Mouse (Mus musculus) midbrain, embryonic 10.5 days (tissue): ENCODE measurements around the gene Nol4l. TPM values are rescaled to one million over a fixed set of nuclear protein-coding genes. Genes with fewer than 3 reads are reported as not detected.

Experiments used
- DNase-seq: peaks from one replicate; pipeline ENCODE4 v3.0.0-alpha.2; 2017; ENCODE audit warnings: low spot score
- H3K27ac ChIP-seq: fragments of 300-500 bp; sonication (generic); replicated peaks from 2 replicates; pipeline ENCODE4 v1.5.1; 2016; ENCODE audit warnings: mild to moderate bottlenecking
- H3K27me3 ChIP-seq: fragments of 300-500 bp; sonication (generic); 2 replicates; pipeline ENCODE4 v1.6.1; 2016; ENCODE audit warnings: low read depth, mild to moderate bottlenecking; ENCODE audit not compliant: poor library complexity, severe bottlenecking
- H3K36me3 ChIP-seq: fragments of 300-500 bp; sonication (generic); 2 replicates; pipeline ENCODE4 v1.6.1; 2016; ENCODE audit warnings: mild to moderate bottlenecking, moderate library complexity
- H3K4me1 ChIP-seq: fragments of 300-500 bp; sonication (generic); 2 replicates; pipeline ENCODE4 v1.6.1; 2016
- H3K4me3 ChIP-seq: fragments of 300-500 bp; sonication (generic); 2 replicates; pipeline ENCODE4 v1.5.1; 2016; ENCODE audit warnings: mild to moderate bottlenecking, moderate library complexity
- H3K9me3 ChIP-seq: fragments of 300-500 bp; sonication (generic); replicated peaks from 2 replicates; pipeline ENCODE4 v1.6.1; 2016; ENCODE audit warnings: mild to moderate bottlenecking
- WGBS: fragments of 180-500 bp; shearing (Covaris S2); methylation state at CpG from one replicate; pipeline ENCODE4 v1.1.7; 2016; 5-methylcytosine and 5-hydroxymethylcytosine counted together
- polyA plus RNA-seq: library from polyadenylated mRNA; unstranded; fragments of >200 nt; fragmentation: Nextera tagmentation; extraction: Ambion mirVana; gene quantifications from 2 replicates; pipeline ENCODE4 v1.2.1, GENCODE M21; 2016

Gene Nol4l
- polyA plus RNA-seq, 1 experiment from 2014 or later: 12.8 TPM

DNA sequence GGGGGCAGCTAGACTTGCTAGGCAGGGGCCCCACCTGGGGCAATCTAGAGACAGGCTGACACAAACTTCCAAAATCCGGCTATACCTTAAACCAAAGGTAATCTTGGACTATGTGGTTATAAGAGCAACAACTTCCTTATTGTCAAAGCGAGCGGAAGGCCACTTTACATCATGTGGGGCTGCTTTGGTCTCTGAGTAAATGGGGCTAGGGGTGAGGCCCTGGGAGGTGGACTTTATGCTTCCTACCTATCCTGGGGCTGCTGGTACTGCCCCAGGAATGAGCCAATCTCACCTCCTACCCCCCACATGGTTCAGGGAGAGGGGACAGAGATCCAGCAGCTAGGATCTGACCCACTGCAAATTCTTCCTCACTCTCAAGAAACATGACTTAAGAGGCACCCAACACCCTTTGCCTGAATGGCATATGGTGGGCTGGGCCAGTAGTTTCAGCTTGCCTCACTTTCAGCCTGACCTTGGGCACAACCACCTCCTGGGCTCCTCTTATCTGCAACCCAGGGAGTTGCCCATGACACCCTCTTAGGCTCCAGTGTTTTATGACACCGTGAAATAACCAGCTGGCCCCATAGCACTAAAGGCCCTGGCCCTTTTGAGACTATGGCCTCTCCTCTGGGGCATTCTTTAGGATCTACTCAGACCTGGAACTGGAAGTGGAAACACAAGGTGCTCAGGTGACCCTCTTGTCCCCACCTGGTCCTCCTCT, 104.5 kb downstream of the Nol4l start:
- H3K9me3 ChIP-seq: no peaks in the 10 kb centered on the region
- H3K27ac ChIP-seq: peak overlapping the region; percentile 87
- 89% methylated on average over 4 of the region's 4 CpGs for WGBS
- H3K4me3 ChIP-seq: 0 out of 2 replicates have a peak overlapping the region, but pooled peaks have one; percentile 24
- peaks cover 83% of the 10 kb centered on the region for H3K4me1 ChIP-seq
- H3K27me3 ChIP-seq: no peaks in the 10 kb centered on the region
- H3K36me3 ChIP-seq: peaks cover 46% of the 10 kb centered on the region
- no peak for DNase-seq

DNA sequence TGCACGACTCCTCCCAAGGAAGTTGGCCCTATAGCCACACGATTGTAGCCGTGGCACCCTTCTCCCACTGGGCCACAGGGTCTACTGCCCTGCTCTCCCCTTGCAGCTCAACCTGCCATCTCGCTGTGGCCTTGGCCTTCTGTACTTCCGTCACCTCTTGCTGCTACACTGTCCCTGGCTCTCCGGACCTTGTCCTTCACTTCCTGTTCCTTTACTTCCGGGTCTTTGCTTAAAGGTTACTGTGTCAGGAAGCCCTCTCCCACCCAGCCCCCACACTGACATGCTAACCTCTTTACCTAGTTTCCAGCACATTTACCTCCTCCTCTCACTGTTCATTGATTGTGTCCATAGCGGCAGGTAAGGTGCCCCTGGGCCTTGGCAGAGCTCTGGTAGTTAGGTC, 105.2 kb downstream of the Nol4l start:
- H3K4me3 ChIP-seq: no peak overlapping the region
- H3K9me3 ChIP-seq: no peaks in the 10 kb centered on the region
- peaks cover 83% of the 10 kb centered on the region for H3K4me1 ChIP-seq
- H3K27ac ChIP-seq: peak overlapping the region; percentile 87; the same call in 1 of the 2 replicates
- H3K27me3 ChIP-seq: no peaks in the 10 kb centered on the region
- 85% methylated on average over 8 of the region's 8 CpGs for WGBS
- peaks cover 47% of the 10 kb centered on the region for H3K36me3 ChIP-seq
- no peak for DNase-seq

GRCm38 (mm10) chr2:153423113-153423512, 106.7 kb downstream of the Nol4l start:
- peaks cover 75% of the 10 kb centered on the region for H3K4me1 ChIP-seq
- no peaks in the 10 kb centered on the region for H3K27me3 ChIP-seq
- H3K36me3 ChIP-seq: peaks cover 47% of the 10 kb centered on the region
- WGBS: 92% methylated on average over 3 of the region's 3 CpGs
- H3K9me3 ChIP-seq: no peaks in the 10 kb centered on the region
- no peak overlapping the region for H3K4me3 ChIP-seq
- H3K27ac ChIP-seq: peak overlapping the region; percentile 63
- no peak for DNase-seq

- peak; percentile 62 for DNase-seq
- 15% methylated on average over 5 of the region's 5 CpGs for whole genome bisulfite sequencing
- Histone ChIP-seq H3K27me3 (no peaks in the 10 kb centered on the region), H3K27ac (peak overlapping the region; percentile 63; the same call in 1 of the 2 replicates), H3K9me3 (no peaks in the 10 kb centered on the region), H3K4me3 (no peak overlapping the region), H3K36me3 (peaks cover 55% of the 10 kb centered on the region), H3K4me1 (peaks cover 65% of the 10 kb centered on the region)
Observed at GRCm38 (mm10) chr2:153422051-153422450, 107.7 kb downstream of the Nol4l start.

- Histone ChIP-seq H3K9me3 (no peaks in the 10 kb centered on the region), H3K27me3 (no peaks in the 10 kb centered on the region), H3K4me3 (no peak overlapping the region), H3K36me3 (peaks cover 63% of the 10 kb centered on the region), H3K27ac (no peak overlapping the region), H3K4me1 (peaks cover 57% of the 10 kb centered on the region)
- DNase-seq: no peak
Observed at GRCm38 (mm10) chr2:153421233-153421632, 108.5 kb downstream of the Nol4l start.

- H3K36me3 ChIP-seq: peaks cover 74% of the 10 kb centered on the region
- WGBS: 88% methylated on average over 1 of the region's 1 CpGs
- H3K9me3 ChIP-seq: no peaks in the 10 kb centered on the region
- H3K4me3 ChIP-seq: no peak overlapping the region
- no peak for DNase-seq
- peaks cover 29% of the 10 kb centered on the region for H3K4me1 ChIP-seq
- no peaks in the 10 kb centered on the region for H3K27me3 ChIP-seq
- no peak overlapping the region for H3K27ac ChIP-seq
Observed at GRCm38 (mm10) chr2:153418381-153418780, 111.4 kb downstream of the Nol4l start.

- peaks cover 79% of the 10 kb centered on the region for H3K36me3 ChIP-seq
- H3K27ac ChIP-seq: no peak overlapping the region
- no peak for DNase-seq
- H3K4me3 ChIP-seq: no peak overlapping the region
- WGBS: 95% methylated on average over 12 of the region's 12 CpGs
- H3K9me3 ChIP-seq: no peaks in the 10 kb centered on the region
- H3K27me3 ChIP-seq: no peaks in the 10 kb centered on the region
- H3K4me1 ChIP-seq: peaks cover 23% of the 10 kb centered on the region
Observed at GRCm38 (mm10) chr2:153417841-153418240, 111.9 kb downstream of the Nol4l start.

DNA sequence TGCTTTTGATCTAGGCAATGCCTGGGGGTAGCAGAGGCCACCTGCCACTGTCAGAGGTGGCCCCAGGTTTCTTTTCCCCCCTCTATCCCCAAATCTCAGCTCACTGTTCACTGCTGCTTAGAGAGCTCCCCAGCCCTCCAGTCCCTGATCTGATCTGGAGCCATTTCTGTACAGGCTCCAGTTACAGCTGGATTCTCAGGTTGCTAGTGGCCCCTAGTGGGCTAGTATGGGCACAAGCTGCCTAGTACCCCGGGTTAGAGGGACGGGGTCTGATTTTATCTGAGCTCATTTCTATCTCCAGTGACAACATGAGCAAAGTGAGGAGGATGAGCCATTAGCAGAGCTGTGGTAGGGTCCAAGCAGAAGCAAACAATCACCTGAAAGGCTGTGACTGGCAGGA, 115.2 kb downstream of the Nol4l start:
- Histone ChIP-seq H3K4me3 (no peak overlapping the region), H3K27ac (no peak overlapping the region), H3K27me3 (no peaks in the 10 kb centered on the region), H3K9me3 (no peaks in the 10 kb centered on the region), H3K36me3 (peaks cover 99% of the 10 kb centered on the region), H3K4me1 (peaks cover 8% of the 10 kb centered on the region; the same call in 1 of the 2 replicates)
- WGBS: 62% methylated on average over 2 of the region's 2 CpGs
- peak; percentile 36 for DNase-seq

- Histone ChIP-seq H3K27ac (no peak overlapping the region), H3K36me3 (peaks cover 94% of the 10 kb centered on the region), H3K9me3 (no peaks in the 10 kb centered on the region), H3K4me3 (no peak overlapping the region), H3K27me3 (no peaks in the 10 kb centered on the region), H3K4me1 (peaks cover 4% of the 10 kb centered on the region; the same call in 1 of the 2 replicates)
- no peak for DNase-seq
- WGBS: 71% methylated on average over 6 of the region's 6 CpGs
Observed at GRCm38 (mm10) chr2:153412563-153412962, 117.2 kb downstream of the Nol4l start.

GRCm38 (mm10) chr2:153411557-153411956, 118.2 kb downstream of the Nol4l start:
- H3K4me3 ChIP-seq: no peak overlapping the region
- peaks cover 91% of the 10 kb centered on the region for H3K36me3 ChIP-seq
- 75% methylated on average over 9 of the region's 9 CpGs for WGBS
- no peaks in the 10 kb centered on the region for H3K27me3 ChIP-seq
- no peaks in the 10 kb centered on the region for H3K9me3 ChIP-seq
- H3K27ac ChIP-seq: no peak overlapping the region; the same call in 1 of the 2 replicates
- peaks cover 4% of the 10 kb centered on the region; the same call in 1 of the 2 replicates for H3K4me1 ChIP-seq
- DNase-seq: no peak

GRCm38 (mm10) chr2:153408971-153409370, 120.8 kb downstream of the Nol4l start:
- DNase-seq: no peak
- no peaks in the 10 kb centered on the region for H3K27me3 ChIP-seq
- 85% methylated on average over 3 of the region's 3 CpGs for WGBS
- no peaks in the 10 kb centered on the region for H3K9me3 ChIP-seq
- peaks cover 84% of the 10 kb centered on the region for H3K36me3 ChIP-seq
- H3K4me1 ChIP-seq: peaks cover 4% of the 10 kb centered on the region; the same call in 1 of the 2 replicates
- no peak overlapping the region for H3K4me3 ChIP-seq
- no peak overlapping the region for H3K27ac ChIP-seq

DNA sequence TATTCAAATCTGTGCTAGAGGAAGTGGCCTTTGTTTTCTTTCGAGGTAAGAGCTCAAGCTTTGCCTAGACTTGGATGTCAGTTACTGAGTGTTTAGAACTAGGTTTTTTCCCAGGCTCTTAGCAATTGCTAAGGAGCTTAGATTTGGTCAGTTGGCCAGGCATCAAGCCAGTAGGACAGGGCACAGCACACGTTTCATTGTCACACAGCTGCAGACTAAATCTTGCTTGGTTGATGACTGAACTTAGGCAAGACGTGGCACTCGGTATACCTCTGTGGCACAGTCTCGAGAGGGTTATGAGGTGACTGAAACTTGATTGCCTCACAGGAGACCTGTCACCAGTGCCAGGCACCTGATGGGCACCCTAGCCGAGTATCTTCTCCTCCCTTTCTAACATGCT, 122.9 kb downstream of the Nol4l start:
- peaks cover 76% of the 10 kb centered on the region for H3K36me3 ChIP-seq

DNA sequence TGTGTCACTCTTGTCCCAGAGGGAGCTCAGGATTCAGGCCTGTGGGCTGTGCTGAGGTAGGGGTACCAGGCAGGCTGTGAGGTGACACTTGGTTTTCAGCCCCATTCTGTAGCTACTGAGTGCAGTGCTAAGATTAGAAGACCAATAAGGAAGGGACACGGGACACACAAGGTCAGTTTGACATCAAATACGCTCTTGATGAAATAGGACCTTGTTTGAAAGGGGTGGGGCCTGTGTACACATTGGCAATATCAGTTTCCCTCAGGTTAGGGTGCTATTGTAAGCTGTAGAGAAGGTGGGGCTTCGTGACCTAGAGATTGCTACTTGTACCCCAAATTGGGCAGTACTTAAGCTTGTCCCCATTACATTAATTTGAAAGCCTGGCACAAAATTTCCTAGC, 124.9 kb downstream of the Nol4l start:
- Histone ChIP-seq H3K36me3 (peaks cover 76% of the 10 kb centered on the region), H3K27ac (no peak overlapping the region), H3K4me3 (no peak overlapping the region), H3K27me3 (no peaks in the 10 kb centered on the region), H3K9me3 (no peaks in the 10 kb centered on the region), H3K4me1 (no peaks in the 10 kb centered on the region)
- no peak for DNase-seq
- 85% methylated on average over 3 of the region's 3 CpGs for WGBS

More for the DNA sequence above, 122.9 kb downstream of the Nol4l start:
- no peak overlapping the region for H3K27ac ChIP-seq
- H3K9me3 ChIP-seq: no peaks in the 10 kb centered on the region
- no peaks in the 10 kb centered on the region for H3K27me3 ChIP-seq
- 86% methylated on average over 6 of the region's 6 CpGs for WGBS
- peaks cover 4% of the 10 kb centered on the region; the same call in 1 of the 2 replicates for H3K4me1 ChIP-seq
- no peak overlapping the region for H3K4me3 ChIP-seq
- DNase-seq: no peak
